Mouse (Mus musculus) hindbrain, embryonic 11.5 days (tissue): ENCODE measurements at regions not wholly inside any gene's neighbourhood (a gene's known extent, or its start where the extent isn't known, plus 50 kb on each side); places are given as distances from the start of the nearest gene placed in this dataset.
A peak's percentile ranks its signal among the peaks of the same experiment; 100 is the strongest.
"Not testable (repeated sequence)": the region's sequence is repeated elsewhere in the genome, so short reads cannot be mapped to it uniquely, and the experiment has no call there.

ENCODE experiments used
- ATAC-seq: fragments of 200-750 bp; cut with Nextera tagmentation; 2 replicates; pipeline ENCODE4 v1.8.0; 2017; ENCODE audit warnings: mild to moderate bottlenecking, moderate TSS enrichment, moderate library complexity; ENCODE audit not compliant: low FRiP score
- DNase-seq: peaks from one replicate; pipeline ENCODE4 v3.0.0-alpha.2; 2015; ENCODE audit warnings: low spot score
- H3K27ac ChIP-seq: fragments of 300-500 bp; sonication (generic); 2 replicates; pipeline ENCODE4 v1.5.1; 2014; ENCODE audit warnings: mild to moderate bottlenecking, low read depth, low read length
- H3K27me3 ChIP-seq: fragments of 300-500 bp; sonication (generic); 2 replicates; pipeline ENCODE4 v1.6.1; 2014; ENCODE audit warnings: mild to moderate bottlenecking, low read length, moderate library complexity, mixed read lengths; ENCODE audit not compliant: control insufficient read depth, insufficient read depth
- H3K36me3 ChIP-seq: fragments of 300-500 bp; sonication (generic); 2 replicates; pipeline ENCODE4 v1.6.1; 2014; ENCODE audit warnings: mild to moderate bottlenecking, low read length, moderate library complexity, mixed read lengths; ENCODE audit not compliant: control insufficient read depth, insufficient read depth
- H3K4me1 ChIP-seq: fragments of 300-500 bp; sonication (generic); replicated peaks from 2 replicates; pipeline ENCODE4 v1.6.1; 2014; ENCODE audit warnings: low read length, mixed read lengths; ENCODE audit not compliant: control insufficient read depth, insufficient read depth
- H3K4me2 ChIP-seq: fragments of 300-500 bp; sonication (generic); replicated peaks from 2 replicates; pipeline ENCODE4 v1.6.1; 2014; ENCODE audit warnings: mild to moderate bottlenecking, low read depth, low read length
- H3K4me3 ChIP-seq: fragments of 300-500 bp; sonication (generic); 2 replicates; pipeline ENCODE4 v1.5.1; 2014; ENCODE audit warnings: low read depth, low read length
- H3K9ac ChIP-seq: fragments of 300-500 bp; sonication (generic); 2 replicates; pipeline ENCODE4 v1.6.1; 2014; ENCODE audit warnings: low read depth, low read length
- H3K9me3 ChIP-seq: fragments of 300-500 bp; sonication (generic); 2 replicates; pipeline ENCODE4 v1.6.1; 2016; ENCODE audit warnings: low read length; ENCODE audit not compliant: control insufficient read depth
- WGBS: fragments of 180-500 bp; shearing (Covaris S2); extraction: QIAGEN DNeasy Blood & Tissue Kit; methylation state at CpG from one replicate; pipeline ENCODE4 v1.1.7; 2014; 5-methylcytosine and 5-hydroxymethylcytosine counted together

GRCm38 (mm10) chr16:49528618-49529017, 170.4 kb upstream of the Ift57 start:
- H3K9me3 ChIP-seq, H3K4me2 ChIP-seq, H3K27ac ChIP-seq, H3K4me3 ChIP-seq, DNase-seq, H3K36me3 ChIP-seq, ATAC-seq, H3K9ac ChIP-seq, H3K4me1 ChIP-seq, H3K27me3 ChIP-seq: not testable (repeated sequence)
- 77% methylated on average over 2 of the region's 2 CpGs for WGBS

- DNase-seq (peak; percentile 11), ATAC-seq (no peak)
- no peak overlapping the region for H3K9ac ChIP-seq
- H3K4me3 ChIP-seq, result no peak overlapping the region
- no peak overlapping the region for H3K27ac ChIP-seq
- H3K27me3 ChIP-seq, result no peaks in the 10 kb centered on the region
- H3K9me3 ChIP-seq, result no peaks in the 10 kb centered on the region
- H3K4me1 ChIP-seq, result no peaks in the 10 kb centered on the region
- no peak overlapping the region for H3K4me2 ChIP-seq
- no peaks in the 10 kb centered on the region for H3K36me3 ChIP-seq
- WGBS, result 69% methylated on average over 2 of the region's 2 CpGs
Measured at GRCm38 (mm10) chr16:49529060-49529459, 170.0 kb upstream of the Ift57 start.

GRCm38 (mm10) chr16:49530051-49530450, 169.0 kb upstream of the Ift57 start:
- Histone ChIP-seq H3K27ac (no peak overlapping the region), H3K36me3 (no peaks in the 10 kb centered on the region), H3K4me1 (no peaks in the 10 kb centered on the region), H3K27me3 (no peaks in the 10 kb centered on the region), H3K4me2 (no peak overlapping the region), H3K9me3 (no peaks in the 10 kb centered on the region), H3K9ac (no peak overlapping the region), H3K4me3 (no peak overlapping the region)
- WGBS, result 90% methylated on average over 5 of the region's 5 CpGs
- DNase-seq (no peak), ATAC-seq (no peak)

GRCm38 (mm10) chr16:49532071-49532686, 166.9 kb upstream of the Ift57 start:
- no peak overlapping the region for H3K27ac ChIP-seq
- H3K4me3 ChIP-seq, result no peak overlapping the region
- ATAC-seq (peak; percentile 85), DNase-seq (peak; percentile 36)
- no peaks in the 10 kb centered on the region for H3K4me1 ChIP-seq
- H3K9ac ChIP-seq, result no peak overlapping the region
- 75% methylated on average over 7 of the region's 7 CpGs for WGBS
- no peaks in the 10 kb centered on the region for H3K36me3 ChIP-seq
- no peaks in the 10 kb centered on the region for H3K9me3 ChIP-seq
- H3K27me3 ChIP-seq, result no peaks in the 10 kb centered on the region
- no peak overlapping the region for H3K4me2 ChIP-seq

GRCm38 (mm10) chr16:49533498-49533998, 165.5 kb upstream of the Ift57 start:
- H3K4me3 ChIP-seq, result no peak overlapping the region
- no peaks in the 10 kb centered on the region for H3K4me1 ChIP-seq
- H3K9ac ChIP-seq, result no peak overlapping the region
- H3K27me3 ChIP-seq, result no peaks in the 10 kb centered on the region
- DNase-seq (no peak), ATAC-seq (0 out of 2 replicates have a peak, but pooled peaks have one; percentile 20)
- H3K27ac ChIP-seq, result no peak overlapping the region
- H3K9me3 ChIP-seq, result no peaks in the 10 kb centered on the region
- H3K4me2 ChIP-seq, result no peak overlapping the region
- no peaks in the 10 kb centered on the region for H3K36me3 ChIP-seq
- 48% methylated on average over 4 of the region's 4 CpGs for WGBS

- Histone ChIP-seq H3K4me1 (no peaks in the 10 kb centered on the region), H3K27me3 (no peaks in the 10 kb centered on the region), H3K4me2 (no peak overlapping the region), H3K9ac (no peak overlapping the region), H3K36me3 (no peaks in the 10 kb centered on the region), H3K27ac (no peak overlapping the region), H3K9me3 (no peaks in the 10 kb centered on the region), H3K4me3 (no peak overlapping the region)
- no peak for DNase-seq
- ATAC-seq, result no peak
- WGBS, result 74% methylated on average over 3 of the region's 3 CpGs
Measured at GRCm38 (mm10) chr16:49550231-49550630, 148.8 kb upstream of the Ift57 start.

GRCm38 (mm10) chr16:49570031-49570430, 129.0 kb upstream of the Ift57 start:
- H3K27me3 ChIP-seq, result no peaks in the 10 kb centered on the region
- WGBS, result 93% methylated on average over 2 of the region's 2 CpGs
- no peak overlapping the region for H3K27ac ChIP-seq
- H3K4me2 ChIP-seq, result no peak overlapping the region
- H3K4me1 ChIP-seq, result no peaks in the 10 kb centered on the region
- no peak for DNase-seq
- ATAC-seq, result no peak
- no peaks in the 10 kb centered on the region for H3K36me3 ChIP-seq
- H3K4me3 ChIP-seq, result no peak overlapping the region
- no peak overlapping the region for H3K9ac ChIP-seq
- H3K9me3 ChIP-seq, result no peaks in the 10 kb centered on the region

- no peaks in the 10 kb centered on the region for H3K36me3 ChIP-seq
- 61% methylated on average over 12 of the region's 12 CpGs for WGBS
- peak; percentile 83 for ATAC-seq
- H3K4me3 ChIP-seq, result no peak overlapping the region
- no peak overlapping the region for H3K4me2 ChIP-seq
- H3K27ac ChIP-seq, result no peak overlapping the region
- no peak overlapping the region for H3K9ac ChIP-seq
- H3K4me1 ChIP-seq, result no peaks in the 10 kb centered on the region
- no peak for DNase-seq
- no peaks in the 10 kb centered on the region for H3K9me3 ChIP-seq
- no peaks in the 10 kb centered on the region for H3K27me3 ChIP-seq
Measured at GRCm38 (mm10) chr16:49572485-49573170, 126.4 kb upstream of the Ift57 start.

GRCm38 (mm10) chr16:49573171-49573517, 125.9 kb upstream of the Ift57 start:
- no peak overlapping the region for H3K9ac ChIP-seq
- no peaks in the 10 kb centered on the region for H3K9me3 ChIP-seq
- H3K4me2 ChIP-seq, result no peak overlapping the region
- no peaks in the 10 kb centered on the region for H3K27me3 ChIP-seq
- peak; percentile 58 for ATAC-seq
- H3K4me1 ChIP-seq, result no peaks in the 10 kb centered on the region
- peak; percentile 7 for DNase-seq
- H3K4me3 ChIP-seq, result no peak overlapping the region
- no peak overlapping the region for H3K27ac ChIP-seq
- 64% methylated on average over 3 of the region's 3 CpGs for WGBS
- no peaks in the 10 kb centered on the region for H3K36me3 ChIP-seq
